Mouse (Mus musculus) hindbrain, embryonic 11.5 days (tissue): Measurements from ENCODE around the gene Gsdmc4. TPM values are rescaled to one million over a fixed set of nuclear protein-coding genes. Genes with fewer than 3 reads are reported as not detected.
"Not testable (repeated sequence)": the region's sequence is repeated elsewhere in the genome, so short reads cannot be mapped to it uniquely, and the experiment has no call there.

Experiments
- ATAC-seq: fragments of 200-750 bp; cut with Nextera tagmentation; 2 replicates; pipeline ENCODE4 v1.8.0; 2017; ENCODE audit warnings: mild to moderate bottlenecking, moderate TSS enrichment, moderate library complexity; ENCODE audit not compliant: low FRiP score
- DNase-seq: peaks from one replicate; pipeline ENCODE4 v3.0.0-alpha.2; 2015; ENCODE audit warnings: low spot score
- H3K27ac ChIP-seq: fragments of 300-500 bp; sonication (generic); 2 replicates; pipeline ENCODE4 v1.5.1; 2014; ENCODE audit warnings: mild to moderate bottlenecking, low read depth, low read length
- H3K27me3 ChIP-seq: fragments of 300-500 bp; sonication (generic); 2 replicates; pipeline ENCODE4 v1.6.1; 2014; ENCODE audit warnings: mild to moderate bottlenecking, low read length, moderate library complexity, mixed read lengths; ENCODE audit not compliant: control insufficient read depth, insufficient read depth
- H3K36me3 ChIP-seq: fragments of 300-500 bp; sonication (generic); 2 replicates; pipeline ENCODE4 v1.6.1; 2014; ENCODE audit warnings: mild to moderate bottlenecking, low read length, moderate library complexity, mixed read lengths; ENCODE audit not compliant: control insufficient read depth, insufficient read depth
- H3K4me1 ChIP-seq: fragments of 300-500 bp; sonication (generic); replicated peaks from 2 replicates; pipeline ENCODE4 v1.6.1; 2014; ENCODE audit warnings: low read length, mixed read lengths; ENCODE audit not compliant: control insufficient read depth, insufficient read depth
- H3K4me2 ChIP-seq: fragments of 300-500 bp; sonication (generic); replicated peaks from 2 replicates; pipeline ENCODE4 v1.6.1; 2014; ENCODE audit warnings: mild to moderate bottlenecking, low read depth, low read length
- H3K4me3 ChIP-seq: fragments of 300-500 bp; sonication (generic); 2 replicates; pipeline ENCODE4 v1.5.1; 2014; ENCODE audit warnings: low read depth, low read length
- H3K9ac ChIP-seq: fragments of 300-500 bp; sonication (generic); 2 replicates; pipeline ENCODE4 v1.6.1; 2014; ENCODE audit warnings: low read depth, low read length
- H3K9me3 ChIP-seq: fragments of 300-500 bp; sonication (generic); 2 replicates; pipeline ENCODE4 v1.6.1; 2016; ENCODE audit warnings: low read length; ENCODE audit not compliant: control insufficient read depth
- WGBS: fragments of 180-500 bp; shearing (Covaris S2); extraction: QIAGEN DNeasy Blood & Tissue Kit; methylation state at CpG from one replicate; pipeline ENCODE4 v1.1.7; 2014; 5-methylcytosine and 5-hydroxymethylcytosine counted together
- polyA plus RNA-seq: library from polyadenylated mRNA; unstranded; fragments of >200 nt; fragmentation: Nextera tagmentation; extraction: Ambion mirVana; gene quantifications from 2 replicates; pipeline ENCODE4 v1.2.1, GENCODE M21; 2014

Gene Gsdmc4
- polyA plus RNA-seq, 1 experiment from 2014 or later: not detected

GRCm38 (mm10) chr15:63924484-63924883 is 12.4 kb upstream of the Gsdmc4 start:
- WGBS: 100% methylated on average over 1 of the region's 1 CpGs
- no peak for ATAC-seq
- H3K27ac ChIP-seq: no peak overlapping the region
- no peaks in the 10 kb centered on the region for H3K4me1 ChIP-seq
- no peaks in the 10 kb centered on the region for H3K36me3 ChIP-seq
- no peak overlapping the region for H3K4me2 ChIP-seq
- H3K9me3 ChIP-seq: no peaks in the 10 kb centered on the region
- no peak overlapping the region for H3K4me3 ChIP-seq
- DNase-seq: no peak
- no peaks in the 10 kb centered on the region for H3K27me3 ChIP-seq
- H3K9ac ChIP-seq: no peak overlapping the region

DNA sequence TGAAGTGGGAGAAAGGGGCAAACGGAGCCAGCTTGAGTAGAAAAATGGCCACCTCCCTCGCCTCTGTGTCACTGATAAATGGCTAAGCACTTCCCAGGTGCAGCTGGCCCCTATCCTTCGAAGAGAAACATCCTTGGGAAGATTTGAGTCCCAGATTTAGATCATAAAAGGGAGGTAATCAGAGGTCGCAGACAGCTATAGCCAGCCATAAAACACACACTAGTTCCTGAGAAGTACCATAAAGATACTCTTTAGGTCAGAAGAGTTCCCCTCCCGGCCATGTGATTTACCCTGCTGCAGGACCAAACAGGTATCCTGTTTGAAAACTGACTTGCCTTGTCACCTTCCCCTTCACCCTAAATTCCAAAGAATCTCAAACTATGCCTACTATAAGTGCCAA is 9.5 kb upstream of the Gsdmc4 start:
- not testable (repeated sequence) for DNase-seq, H3K9me3 ChIP-seq, H3K4me2 ChIP-seq, H3K4me1 ChIP-seq, H3K36me3 ChIP-seq, ATAC-seq, H3K9ac ChIP-seq, H3K27me3 ChIP-seq, H3K27ac ChIP-seq, H3K4me3 ChIP-seq
- WGBS: 96% methylated on average over 2 of the region's 5 CpGs

DNA sequence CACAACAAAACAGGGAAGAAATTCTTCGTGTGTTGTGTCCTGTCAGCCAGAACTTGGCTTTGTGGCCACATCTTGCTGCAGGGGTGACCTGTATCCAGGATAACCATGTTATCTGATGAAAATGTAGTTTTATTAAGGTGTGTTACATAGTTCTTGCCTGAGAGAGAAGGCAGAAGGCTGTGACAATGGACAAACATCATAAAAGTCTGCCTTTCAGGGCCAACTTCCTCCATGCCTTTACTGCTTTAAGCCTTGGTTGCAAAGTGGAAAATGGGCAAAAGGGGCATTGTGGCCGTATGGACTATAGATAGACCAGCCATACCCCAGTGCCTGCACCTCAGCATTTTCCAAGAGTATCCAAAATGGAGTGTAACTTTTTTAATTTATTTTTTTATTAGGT is 7.6 kb upstream of the Gsdmc4 start:
- not testable (repeated sequence) for ATAC-seq, H3K27me3 ChIP-seq, H3K9ac ChIP-seq, DNase-seq, H3K9me3 ChIP-seq, H3K4me3 ChIP-seq, H3K27ac ChIP-seq, H3K4me2 ChIP-seq, H3K4me1 ChIP-seq, H3K36me3 ChIP-seq
- 55% methylated on average over 1 of the region's 2 CpGs for WGBS

DNA sequence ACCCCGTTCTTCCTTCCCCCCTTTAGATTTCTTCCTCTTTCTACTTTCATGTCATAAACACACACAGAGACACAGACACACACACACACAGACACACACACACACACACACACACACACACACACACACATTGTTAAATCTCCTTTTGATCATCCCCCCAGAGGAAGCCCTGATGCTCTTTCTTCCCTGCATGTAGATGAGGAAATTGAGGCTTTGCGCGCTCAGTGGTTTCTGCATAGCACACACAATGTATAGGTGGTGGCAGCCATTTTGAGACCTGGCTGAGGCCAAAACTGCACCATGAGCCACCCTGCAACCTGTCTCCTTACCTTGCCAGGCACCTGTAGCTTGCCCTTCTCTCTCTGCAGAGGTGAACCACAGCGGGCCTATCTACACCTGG is 4.5 kb upstream of the Gsdmc4 start:
- 94% methylated on average over 4 of the region's 4 CpGs for WGBS
- not testable (repeated sequence) for H3K4me3 ChIP-seq, H3K4me1 ChIP-seq, H3K9ac ChIP-seq, H3K27ac ChIP-seq, H3K27me3 ChIP-seq, H3K4me2 ChIP-seq, H3K36me3 ChIP-seq, ATAC-seq, H3K9me3 ChIP-seq, DNase-seq

DNA sequence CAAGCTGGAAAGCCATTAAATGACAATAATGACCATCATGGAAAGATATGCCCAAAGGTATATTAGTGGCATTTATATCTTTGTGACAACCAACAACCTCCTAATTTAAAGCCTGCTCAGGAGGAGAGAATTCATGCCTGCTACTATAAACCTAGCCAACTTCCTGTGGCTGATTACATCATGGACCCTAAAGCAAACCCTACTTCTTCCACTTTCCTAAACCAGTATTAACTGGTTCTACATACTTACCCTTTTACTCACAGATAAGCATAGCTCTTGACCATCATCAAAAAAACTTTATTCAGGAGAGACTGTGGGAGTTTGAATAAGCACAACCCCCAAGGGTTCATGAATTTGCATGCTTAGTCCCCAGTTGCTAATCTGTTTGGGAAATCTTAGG is 2.2 kb downstream of the Gsdmc4 start:
- not testable (repeated sequence) for H3K4me3 ChIP-seq, H3K36me3 ChIP-seq, H3K27ac ChIP-seq, DNase-seq, H3K9me3 ChIP-seq, ATAC-seq, H3K4me2 ChIP-seq, H3K27me3 ChIP-seq, H3K4me1 ChIP-seq, H3K9ac ChIP-seq

GRCm38 (mm10) chr15:63895560-63896353 is 16.3 kb downstream of the Gsdmc4 start:
- WGBS: 42% methylated on average over 9 of the region's 9 CpGs
- DNase-seq: peak; percentile 50
- not testable (repeated sequence) for H3K27me3 ChIP-seq, H3K9me3 ChIP-seq, H3K4me2 ChIP-seq, H3K27ac ChIP-seq, H3K9ac ChIP-seq, H3K4me3 ChIP-seq, H3K4me1 ChIP-seq, ATAC-seq, H3K36me3 ChIP-seq

DNA sequence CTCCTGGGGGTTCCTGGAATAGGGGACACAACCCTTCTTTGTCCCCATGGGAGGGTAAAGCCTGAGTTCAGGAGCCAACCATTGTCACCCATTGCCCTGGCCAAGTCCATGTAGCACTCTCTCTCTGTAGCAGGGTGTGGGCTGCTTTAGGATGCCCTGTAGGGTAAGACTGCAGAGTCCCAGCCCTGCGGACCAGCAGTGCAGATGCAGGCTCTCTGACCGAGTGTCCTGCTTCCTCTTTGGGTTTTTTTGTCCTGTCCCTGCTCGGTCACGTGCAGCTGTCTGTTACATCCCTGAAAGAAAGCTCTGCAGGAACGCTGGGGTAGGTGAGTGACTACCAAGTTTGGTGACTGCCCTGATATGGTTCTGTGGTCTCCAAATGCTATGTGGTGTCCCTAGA is 23.7 kb downstream of the Gsdmc4 start:
- not testable (repeated sequence) for H3K4me3 ChIP-seq, H3K27me3 ChIP-seq, H3K4me2 ChIP-seq, H3K27ac ChIP-seq, H3K4me1 ChIP-seq, H3K36me3 ChIP-seq, H3K9me3 ChIP-seq, H3K9ac ChIP-seq, DNase-seq, ATAC-seq
- 84% methylated on average over 3 of the region's 5 CpGs for WGBS

- not testable (repeated sequence) for H3K36me3 ChIP-seq, H3K9ac ChIP-seq, ATAC-seq, H3K4me1 ChIP-seq, H3K4me3 ChIP-seq, H3K4me2 ChIP-seq, H3K27ac ChIP-seq, H3K27me3 ChIP-seq, DNase-seq, H3K9me3 ChIP-seq
- WGBS: no CpG with 5 or more reads among the region's 5 CpGs
Observed at GRCm38 (mm10) chr15:63887949-63888348, 24.1 kb downstream of the Gsdmc4 start.

DNA sequence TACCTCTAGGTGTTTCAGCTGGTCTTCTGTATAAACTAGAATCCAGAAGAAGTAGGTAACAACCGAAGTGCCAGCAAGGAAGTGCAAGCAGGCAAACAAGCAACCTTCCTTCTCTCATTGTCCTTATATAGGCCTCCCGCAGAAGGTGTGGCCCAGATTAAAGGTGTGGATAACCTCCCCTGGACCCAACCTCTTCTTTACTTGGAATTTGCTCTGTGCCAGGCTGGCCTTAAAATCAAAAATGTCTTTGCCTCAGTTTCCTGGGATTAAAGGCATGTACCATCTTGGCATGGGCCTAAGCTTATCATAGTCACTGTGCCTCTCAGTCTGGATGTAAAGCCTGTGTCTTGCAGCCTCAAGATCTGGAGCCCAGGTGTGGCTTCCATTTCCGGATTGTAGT is 33.6 kb downstream of the Gsdmc4 start, which contains the start of gene Gsdmc3:
TSS of gene Gsdmc3 (minus strand) at position 101 of the 400 bp plus-strand sequence.
- not testable (repeated sequence) for H3K4me2 ChIP-seq, H3K27me3 ChIP-seq, H3K9me3 ChIP-seq, DNase-seq, H3K36me3 ChIP-seq, ATAC-seq, H3K4me3 ChIP-seq, H3K27ac ChIP-seq, H3K9ac ChIP-seq, H3K4me1 ChIP-seq
- WGBS: 86% methylated on average over 1 of the region's 3 CpGs
